Mouse (Mus musculus): ENCODE data around the gene Memo1. TPM values are rescaled to one million over a fixed set of nuclear protein-coding genes. Genes with fewer than 3 reads are reported as not detected.
A peak's percentile ranks its signal among the peaks of the same experiment; 100 is the strongest.
"Not testable (repeated sequence)": the region's sequence is repeated elsewhere in the genome, so short reads cannot be mapped to it uniquely, and the experiment has no call there.

Gene Memo1
- total RNA-seq, 1 experiment, result 66.7 TPM

DNA sequence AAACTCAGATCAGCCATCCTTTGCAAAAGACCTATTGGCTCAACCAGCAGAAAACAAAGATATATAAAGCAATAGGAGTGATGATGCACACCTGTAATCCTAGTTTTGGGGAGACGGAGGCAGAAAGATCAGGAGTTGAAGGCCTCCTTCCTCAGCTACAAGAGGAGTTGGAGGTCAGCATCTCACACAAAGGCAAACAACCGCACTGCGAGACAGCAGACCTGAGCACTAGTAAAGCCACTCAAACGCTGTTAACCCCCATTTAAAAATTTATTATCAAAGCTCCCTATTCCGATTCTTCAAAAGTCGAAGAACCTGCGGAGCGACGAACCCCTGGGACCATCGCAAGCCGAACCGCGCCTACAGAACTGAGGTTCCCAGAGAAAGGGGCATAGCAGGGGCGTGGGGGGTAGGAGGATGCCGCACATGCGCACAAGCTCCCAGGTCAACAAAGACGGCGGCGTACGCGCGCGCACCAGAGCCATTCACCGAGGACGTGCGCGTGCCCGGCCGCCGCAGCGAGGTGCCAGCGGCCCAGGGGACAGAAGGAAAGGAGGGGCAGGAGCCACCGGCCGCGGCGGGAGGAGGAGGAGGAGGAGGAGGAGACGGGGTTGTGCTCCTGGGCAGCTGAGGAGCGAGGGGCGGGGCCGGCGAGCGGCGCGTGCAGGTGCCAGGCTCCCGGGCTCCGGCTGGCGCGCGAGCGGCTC lies 43.1 kb upstream of the Memo1 start:
- peaks cover 0 to 5% of the 10 kb centered on the region in 2 experiments; a peak in 2 of 4 replicates for H3K4me1 ChIP-seq (ENCODE audit: control insufficient read depth in 2 of 2, insufficient read depth in 2 of 2, low read length in 2 of 2, poor library complexity in 1 of 2)
- H3K36me3 ChIP-seq (ENCODE audit: control insufficient read depth, insufficient read depth, low read length, poor library complexity, severe bottlenecking), result no peaks in the 10 kb centered on the region
- peak; percentile 92 for DNase-seq (ENCODE audit: low read depth, low spot score)
- no peaks in the 10 kb centered on the region for H3K9me3 ChIP-seq (ENCODE audit: control insufficient read depth, insufficient read depth, low read depth, low read length)
- H3K9ac ChIP-seq (ENCODE audit: insufficient read depth, low read depth, low read length, poor library complexity, severe bottlenecking), result peak overlapping the region; percentile 85
- peak overlapping the region; percentile 71 to 83 for H3K4me3 ChIP-seq (ENCODE audit: insufficient read depth in 1 of 2, low read depth in 1 of 2, low read length in 2 of 2, poor library complexity in 1 of 2, severe bottlenecking in 1 of 2)
- TF ChIP-seq CHD2 (IDR thresholded peaks at IDR 0.05; ENCODE audit: low read depth, low read length), result no peak
- 0 out of 2 replicates have a peak, but pooled peaks have one; percentile 32 for TF ChIP-seq HCFC1 (IDR thresholded peaks at IDR 0.05; ENCODE audit: borderline replicate concordance, insufficient read depth, low read length)
- no peak for TF ChIP-seq ZC3H11A (IDR thresholded peaks at IDR 0.05; ENCODE audit: borderline replicate concordance, low read depth, low read length)
- H3K27ac ChIP-seq (ENCODE audit: insufficient read depth, low read depth, low read length, poor library complexity, severe bottlenecking), result peak overlapping the region; percentile 73
- in situ Hi-C loops (cut with MboI; ENCODE audit: low sequenced_read_pairs in 2 of 2, unreplicated experiment in 2 of 2), result no loop called here

DNA sequence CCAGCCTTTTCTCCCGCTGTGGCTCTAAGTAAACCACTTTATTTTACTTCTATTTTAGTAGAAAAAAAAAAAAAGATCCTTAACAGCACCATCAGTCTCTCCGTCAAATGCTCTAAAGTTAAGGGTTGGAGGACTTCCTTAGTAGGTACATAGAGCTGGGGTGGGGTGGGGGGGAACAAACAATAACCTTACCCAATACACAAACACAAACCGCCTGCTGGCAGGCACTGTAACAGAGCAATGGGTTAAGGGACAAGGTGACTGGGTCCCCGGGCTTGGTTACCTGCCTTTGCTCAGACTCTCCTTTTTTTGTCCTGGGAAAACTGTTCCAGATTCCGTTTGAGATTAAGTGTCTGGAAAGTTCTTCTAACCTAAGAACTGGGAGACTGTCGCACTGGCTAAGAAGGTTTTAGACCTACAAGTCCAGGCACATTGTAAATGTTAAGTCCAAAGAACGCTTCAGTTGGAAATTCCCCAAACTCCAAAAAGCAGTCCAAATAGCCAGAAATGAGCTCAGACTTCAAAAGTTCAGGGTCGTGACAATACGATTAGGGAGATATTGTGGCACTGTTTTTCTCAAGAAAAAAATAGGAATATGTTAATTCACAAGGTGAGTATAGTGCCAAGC lies 35.8 kb upstream of the Memo1 start:
- in situ Hi-C loops (cut with MboI; ENCODE audit: low sequenced_read_pairs in 2 of 2, unreplicated experiment in 2 of 2), result no loop called here
- DNase-seq (ENCODE audit: low read depth, low spot score), result no peak
- H3K9me3 ChIP-seq (ENCODE audit: control insufficient read depth, insufficient read depth, low read depth, low read length), result no peaks in the 10 kb centered on the region
- 0 out of 4 replicates have a peak, but pooled peaks cover 0 to 2% of the 10 kb centered on the region in 2 experiments for H3K4me1 ChIP-seq (ENCODE audit: control insufficient read depth in 2 of 2, insufficient read depth in 2 of 2, low read length in 2 of 2, poor library complexity in 1 of 2)
- H3K9ac ChIP-seq (ENCODE audit: insufficient read depth, low read depth, low read length, poor library complexity, severe bottlenecking), result no peak overlapping the region
- H3K4me3 ChIP-seq (ENCODE audit: insufficient read depth in 1 of 2, low read depth in 1 of 2, low read length in 2 of 2, poor library complexity in 1 of 2, severe bottlenecking in 1 of 2), result no peak overlapping the region
- TF ChIP-seq CHD2 (IDR thresholded peaks at IDR 0.05; ENCODE audit: low read depth, low read length) (no peak), ZC3H11A (IDR thresholded peaks at IDR 0.05; ENCODE audit: borderline replicate concordance, low read depth, low read length) (no peak), MAFK (IDR thresholded peaks at IDR 0.05; ENCODE audit: insufficient read depth, low read depth, low read length) (no peak), HCFC1 (IDR thresholded peaks at IDR 0.05; ENCODE audit: borderline replicate concordance, insufficient read depth, low read length) (no peak), ZNF384 (IDR thresholded peaks at IDR 0.05; ENCODE audit: low read depth, low read length) (no peak)
- no peak overlapping the region; the same call in 1 of the 2 replicates for H3K27ac ChIP-seq (ENCODE audit: insufficient read depth, low read depth, low read length, poor library complexity, severe bottlenecking)
- no peaks in the 10 kb centered on the region for H3K36me3 ChIP-seq (ENCODE audit: control insufficient read depth, insufficient read depth, low read length, poor library complexity, severe bottlenecking)

DNA sequence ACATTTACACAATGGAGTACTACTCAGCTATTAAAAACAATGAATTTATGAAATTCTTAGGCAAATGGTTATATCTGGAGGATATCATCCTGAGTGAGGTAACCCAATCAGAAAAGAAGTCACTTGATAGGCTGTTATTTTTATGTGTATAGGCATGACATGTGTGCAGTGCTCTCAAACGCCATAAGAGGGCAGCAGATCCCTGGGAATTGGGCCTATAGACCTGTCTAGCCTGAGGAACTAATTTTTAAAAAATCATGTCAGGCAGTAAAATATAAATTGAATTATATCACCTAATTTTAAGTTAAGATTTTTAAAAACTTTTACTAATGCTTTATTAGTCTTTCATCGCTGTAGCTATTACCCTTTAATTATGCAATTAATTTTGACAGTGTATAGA lies 32.8 kb upstream of the Memo1 start:
- H3K9me3 ChIP-seq (ENCODE audit: control insufficient read depth, insufficient read depth, low read depth, low read length); H3K4me1 ChIP-seq (ENCODE audit: control insufficient read depth in 2 of 2, insufficient read depth in 2 of 2, low read length in 2 of 2, poor library complexity in 1 of 2); H3K9ac ChIP-seq (ENCODE audit: insufficient read depth, low read depth, low read length, poor library complexity, severe bottlenecking); H3K36me3 ChIP-seq (ENCODE audit: control insufficient read depth, insufficient read depth, low read length, poor library complexity, severe bottlenecking); in situ Hi-C loops (cut with MboI; ENCODE audit: low sequenced_read_pairs in 2 of 2, unreplicated experiment in 2 of 2); H3K27ac ChIP-seq (ENCODE audit: insufficient read depth, low read depth, low read length, poor library complexity, severe bottlenecking); H3K4me3 ChIP-seq (ENCODE audit: insufficient read depth in 1 of 2, low read depth in 1 of 2, low read length in 2 of 2, poor library complexity in 1 of 2, severe bottlenecking in 1 of 2): not testable (repeated sequence)
- peak; percentile 63 for DNase-seq (ENCODE audit: low read depth, low spot score)
- TF ChIP-seq ZNF384 (IDR thresholded peaks at IDR 0.05; ENCODE audit: low read depth, low read length) (0 out of 2 replicates have a peak, but pooled peaks have one; percentile 30), ZC3H11A (IDR thresholded peaks at IDR 0.05; ENCODE audit: borderline replicate concordance, low read depth, low read length) (peak; percentile 68; the same call in 1 of the 2 replicates)

DNA sequence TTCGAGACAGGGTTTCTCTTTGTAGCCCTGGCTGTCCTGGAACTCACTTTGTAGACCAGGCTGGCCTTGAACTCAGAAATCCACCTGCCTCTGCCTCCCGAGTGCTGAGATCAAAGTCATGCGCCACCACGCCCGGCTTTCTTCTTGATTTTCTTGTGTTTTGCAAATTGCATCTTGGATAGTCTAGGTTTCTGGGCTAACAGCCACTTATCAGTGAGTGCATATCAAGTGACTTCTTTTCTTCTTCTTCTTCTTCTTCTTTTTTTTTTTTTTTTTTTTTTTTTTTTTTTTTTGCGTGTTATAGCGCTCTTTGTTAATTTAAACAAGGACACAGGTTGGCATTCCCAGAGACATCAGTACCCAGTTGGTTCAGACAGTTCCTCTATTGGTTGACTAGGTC lies 31.9 kb upstream of the Memo1 start:
- H3K4me1 ChIP-seq (ENCODE audit: control insufficient read depth in 2 of 2, insufficient read depth in 2 of 2, low read length in 2 of 2, poor library complexity in 1 of 2); H3K4me3 ChIP-seq (ENCODE audit: insufficient read depth in 1 of 2, low read depth in 1 of 2, low read length in 2 of 2, poor library complexity in 1 of 2, severe bottlenecking in 1 of 2); H3K27ac ChIP-seq (ENCODE audit: insufficient read depth, low read depth, low read length, poor library complexity, severe bottlenecking); H3K36me3 ChIP-seq (ENCODE audit: control insufficient read depth, insufficient read depth, low read length, poor library complexity, severe bottlenecking); H3K9ac ChIP-seq (ENCODE audit: insufficient read depth, low read depth, low read length, poor library complexity, severe bottlenecking); in situ Hi-C loops (cut with MboI; ENCODE audit: low sequenced_read_pairs in 2 of 2, unreplicated experiment in 2 of 2); H3K9me3 ChIP-seq (ENCODE audit: control insufficient read depth, insufficient read depth, low read depth, low read length); DNase-seq (ENCODE audit: low read depth, low spot score): not testable (repeated sequence)

DNA sequence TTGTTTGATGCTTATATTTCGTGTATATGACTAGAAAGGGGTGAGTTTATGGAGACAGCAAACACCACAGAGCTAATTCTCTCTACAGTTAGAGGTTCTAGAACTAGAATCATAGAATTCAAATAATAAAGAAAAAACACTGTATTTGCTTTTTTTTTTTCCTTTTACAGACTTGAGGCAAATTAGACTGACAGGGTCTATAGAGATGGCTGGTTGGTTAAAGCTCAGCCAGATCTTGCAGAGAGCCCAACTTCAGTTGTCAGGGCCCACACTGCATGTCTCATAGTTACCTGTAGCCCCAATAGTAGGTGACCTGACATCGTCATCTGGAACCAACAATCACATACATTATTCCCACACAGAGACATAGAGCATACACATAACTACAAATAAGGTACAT lies 28.5 kb upstream of the Memo1 start, which contains the start of gene Dpy30:
Dpy30 (minus strand) TSS at position 101 of the 400 bp plus-strand sequence.
- TF ChIP-seq MAFK (IDR thresholded peaks at IDR 0.05; ENCODE audit: insufficient read depth, low read depth, low read length) (no peak), HCFC1 (IDR thresholded peaks at IDR 0.05; ENCODE audit: borderline replicate concordance, insufficient read depth, low read length) (no peak), ZNF384 (IDR thresholded peaks at IDR 0.05; ENCODE audit: low read depth, low read length) (no peak), CHD2 (IDR thresholded peaks at IDR 0.05; ENCODE audit: low read depth, low read length) (no peak), ZC3H11A (IDR thresholded peaks at IDR 0.05; ENCODE audit: borderline replicate concordance, low read depth, low read length) (no peak)
- no peak for DNase-seq (ENCODE audit: low read depth, low spot score)
- in situ Hi-C loops (cut with MboI; ENCODE audit: low sequenced_read_pairs in 2 of 2, unreplicated experiment in 2 of 2), result no loop called here
- Histone ChIP-seq H3K4me1 (ENCODE audit: control insufficient read depth in 2 of 2, insufficient read depth in 2 of 2, low read length in 2 of 2, poor library complexity in 1 of 2) (no peaks in the 10 kb centered on the region), H3K4me3 (ENCODE audit: insufficient read depth in 1 of 2, low read depth in 1 of 2, low read length in 2 of 2, poor library complexity in 1 of 2, severe bottlenecking in 1 of 2) (no peak within 1 kb of the TSS), H3K36me3 (ENCODE audit: control insufficient read depth, insufficient read depth, low read length, poor library complexity, severe bottlenecking) (no peaks in the 10 kb centered on the region), H3K9ac (ENCODE audit: insufficient read depth, low read depth, low read length, poor library complexity, severe bottlenecking) (no peak within 1 kb of the TSS), H3K27ac (ENCODE audit: insufficient read depth, low read depth, low read length, poor library complexity, severe bottlenecking) (no peak within 1 kb of the TSS), H3K9me3 (ENCODE audit: control insufficient read depth, insufficient read depth, low read depth, low read length) (no peaks in the 10 kb centered on the region)

All from ES-E14 (cell line).